11 mouse cellular contexts compared by ENCODE assay signal in genomic region chr1:194019282-194019681, GRCm38 (mm10).
DNase-seq lines count a peak whose midpoint lies in the region; ATAC-seq lines count a peak whose summit lies in the region.
"Had no signal": no experiment of that assay in that cellular context is flagged by ENCODE, and none has a peak within 500 bp of the region (broad histone marks: within the 10 kb centered on the region; RNA-seq: fewer than 3 reads in every experiment).

No protein-coding gene starts in this region.

- no peaks in the 10 kb centered on the region for H3K36me3 ChIP-seq in forebrain, embryonic 13.5 days (ENCODE audit: poor library complexity, severe bottlenecking)
- H3K36me3 ChIP-seq in forebrain, embryonic 11.5 days (ENCODE audit: control insufficient read depth, insufficient read depth, low read length): no peaks in the 10 kb centered on the region
- H3K36me3 ChIP-seq: G1E had no signal

- H3K4me3 ChIP-seq in forebrain, embryonic 13.5 days: no peak overlapping the region
- H3K4me3 ChIP-seq in forebrain, embryonic 11.5 days (ENCODE audit: low read depth, low read length): no peak overlapping the region

- H3K4me2 ChIP-seq in forebrain, embryonic 13.5 days: no peak overlapping the region
- H3K4me2 ChIP-seq in forebrain, embryonic 11.5 days (ENCODE audit: low read depth, low read length, severe bottlenecking): no peak overlapping the region
- H3K4me2 ChIP-seq: hindbrain, embryonic 14.5 days had no signal

- H3K27ac ChIP-seq in forebrain, embryonic 13.5 days: peak overlapping the region; percentile 5; the same call in 1 of the 2 replicates
- H3K27ac ChIP-seq in forebrain, embryonic 11.5 days (ENCODE audit: low read depth, low read length): no peak overlapping the region
- H3K27ac ChIP-seq: hindbrain, embryonic 14.5 days had no signal

- H3K9ac ChIP-seq in forebrain, embryonic 13.5 days: no peak overlapping the region
- H3K9ac ChIP-seq in forebrain, embryonic 11.5 days (ENCODE audit: low read length): no peak overlapping the region
- H3K9ac ChIP-seq: hindbrain, embryonic 14.5 days had no signal

- no peak for DNase-seq in forebrain, embryonic 11.5 days (ENCODE audit: low spot score)
- peak; percentile 75 for DNase-seq in cerebellum, adult 8-10 months
- peak; percentile 74 for DNase-seq in layer of hippocampus, adult 11-12 months (ENCODE audit: low spot score)
- peak; percentile 48 to 83 for DNase-seq in left cerebral cortex, postnatal 25 days (ENCODE audit: low spot score in 2 of 2)
- no peak for DNase-seq in liver
- DNase-seq in adrenal gland, adult 8-10 months: no peak
- no peak for DNase-seq in adrenal gland, postnatal 25 days
- DNase-seq: retina, postnatal 1 day had no signal

- no peaks in the 10 kb centered on the region for H3K9me3 ChIP-seq in forebrain, embryonic 13.5 days (replicated peaks)
- no peaks in the 10 kb centered on the region for H3K9me3 ChIP-seq in forebrain, embryonic 11.5 days (ENCODE audit: control insufficient read depth, low read length)
- H3K9me3 ChIP-seq: G1E had no signal

- intact Hi-C loops in left cerebral cortex, postnatal 25 days (cut with DNase I): no loop called here

- H3K4me1 ChIP-seq in forebrain, embryonic 13.5 days: no peaks in the 10 kb centered on the region
- no peaks in the 10 kb centered on the region for H3K4me1 ChIP-seq in forebrain, embryonic 11.5 days (replicated peaks; ENCODE audit: control insufficient read depth, insufficient read depth, low read length)

- peak; percentile 88 for ATAC-seq in forebrain, embryonic 13.5 days
- ATAC-seq in forebrain, embryonic 11.5 days (replicated peaks; ENCODE audit: low FRiP score): no peak

- H3K27me3 ChIP-seq in forebrain, embryonic 13.5 days: no peaks in the 10 kb centered on the region
- H3K27me3 ChIP-seq in forebrain, embryonic 11.5 days (ENCODE audit: control insufficient read depth, insufficient read depth, low read length): no peaks in the 10 kb centered on the region

Comparison
In these comparisons a context has a peak if more than half of its experiments do, and no peak if none do; other contexts are left out.
1. DNase-seq: peak in cerebellum, adult 8-10 months (single experiment), layer of hippocampus, adult 11-12 months (single experiment) and left cerebral cortex, postnatal 25 days (2 of 2); none in forebrain, embryonic 11.5 days (single experiment), liver (single experiment), adrenal gland, adult 8-10 months (single experiment) and adrenal gland, postnatal 25 days (single experiment).